Mouse (Mus musculus) forebrain, embryonic 14.5 days (tissue): ENCODE measurements around the gene Nudt22. TPM values are rescaled to one million over a fixed set of nuclear protein-coding genes. Genes with fewer than 3 reads are reported as not detected.

Experiments used
- ATAC-seq: fragments of 200-750 bp; cut with Nextera tagmentation; 2 replicates; pipeline ENCODE4 v1.8.0; 2017; ENCODE audit warnings: mild to moderate bottlenecking, moderate library complexity
- DNase-seq: peaks from one replicate; pipeline ENCODE4 v3.0.0-alpha.2; 2015; ENCODE audit warnings: low spot score
- H3K27ac ChIP-seq: fragments of 300-500 bp; sonication (generic); 2 replicates; pipeline ENCODE4 v1.5.1; 2014; ENCODE audit warnings: low read depth, mild to moderate bottlenecking, control low read depth, low read length, moderate library complexity
- H3K27me3 ChIP-seq: fragments of 300-500 bp; sonication (generic); replicated peaks from 2 replicates; pipeline ENCODE4 v1.6.1; 2014; ENCODE audit warnings: low read length, control low read depth, mixed read lengths; ENCODE audit not compliant: control insufficient read depth, insufficient read depth
- H3K36me3 ChIP-seq: fragments of 300-500 bp; sonication (generic); 2 replicates; pipeline ENCODE4 v1.6.1; 2014; ENCODE audit warnings: low read length, control low read depth; ENCODE audit not compliant: control insufficient read depth, insufficient read depth
- H3K4me1 ChIP-seq: fragments of 300-500 bp; sonication (generic); 2 replicates; pipeline ENCODE4 v1.6.1; 2014; ENCODE audit warnings: antibody characterized with exemption, low read length, control low read depth; ENCODE audit not compliant: control insufficient read depth, insufficient read depth
- H3K4me2 ChIP-seq: fragments of 300-500 bp; sonication (generic); 2 replicates; pipeline ENCODE4 v1.6.1; 2014; ENCODE audit warnings: mild to moderate bottlenecking, control low read depth, low read length
- H3K4me3 ChIP-seq: fragments of 300-500 bp; sonication (generic); 2 replicates; pipeline ENCODE4 v1.5.1; 2014; ENCODE audit warnings: low read depth, low read length, control low read depth
- H3K9ac ChIP-seq: fragments of 300-500 bp; sonication (generic); 2 replicates; pipeline ENCODE4 v1.6.1; 2014; ENCODE audit warnings: mild to moderate bottlenecking, low read length, control low read depth, moderate library complexity
- H3K9me3 ChIP-seq: fragments of 300-500 bp; sonication (generic); replicated peaks from 2 replicates; pipeline ENCODE4 v1.6.1; 2016; ENCODE audit warnings: low read length, control low read depth, mixed read lengths; ENCODE audit not compliant: control insufficient read depth
- WGBS: fragments of 180-500 bp; shearing (Covaris S2); extraction: QIAGEN DNeasy Blood & Tissue Kit; methylation state at CpG from one replicate; pipeline ENCODE4 v1.1.7; 2014; 5-methylcytosine and 5-hydroxymethylcytosine counted together
- polyA plus RNA-seq: library from polyadenylated mRNA; unstranded; fragments of >200 nt; fragmentation: Nextera tagmentation; extraction: Ambion mirVana; gene quantifications from 2 replicates; pipeline ENCODE4 v1.2.1, GENCODE M21; 2014

Gene Nudt22
- polyA plus RNA-seq: 18.8 and 21.2 TPM in 2 replicates

DNA sequence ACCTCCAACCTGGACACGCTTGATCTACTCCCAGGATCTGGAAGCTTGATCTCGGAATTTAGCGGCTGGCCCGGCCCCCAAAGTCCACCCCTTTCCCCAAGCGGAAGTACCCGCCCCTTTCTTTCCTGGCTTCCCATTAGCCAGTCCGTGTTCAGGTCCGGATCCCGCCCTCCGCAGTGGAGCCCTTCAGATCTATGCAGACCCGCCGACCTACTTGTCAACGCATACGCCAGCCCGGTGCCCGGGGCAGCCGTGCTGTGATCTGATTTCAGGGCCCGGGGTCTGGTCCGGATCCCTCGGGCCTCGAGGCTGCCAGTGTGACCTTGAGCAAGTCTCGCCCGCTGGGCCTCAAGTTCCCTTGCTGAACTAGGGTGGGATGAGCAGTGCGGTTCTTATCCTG is at the start of gene Nudt22, which contains the start of gene Trpt1:
TSS of gene Nudt22 (minus strand) at position 112 of the 400 bp plus-strand sequence.
TSS of gene Trpt1 (plus strand) at position 126 of the 400 bp plus-strand sequence.
- H3K36me3 ChIP-seq: peaks cover 16% of the 10 kb centered on the region
- H3K4me1 ChIP-seq: peaks cover 24% of the 10 kb centered on the region
- 1% methylated on average over 24 of the region's 24 CpGs for WGBS
- no peaks in the 10 kb centered on the region for H3K27me3 ChIP-seq
- H3K27ac ChIP-seq: peak within 1 kb of the TSS; percentile 58; the same call in 1 of the 2 replicates
- no peaks in the 10 kb centered on the region for H3K9me3 ChIP-seq
- peak; percentile 76 for ATAC-seq
- H3K4me3 ChIP-seq: peak within 1 kb of the TSS; percentile 57
- peak within 1 kb of the TSS; percentile 75 for H3K9ac ChIP-seq
- H3K4me2 ChIP-seq: peak within 1 kb of the TSS; percentile 86
- peak; percentile 89 for DNase-seq

- H3K36me3 ChIP-seq: no peaks in the 10 kb centered on the region
- no peaks in the 10 kb centered on the region for H3K27me3 ChIP-seq
- no peak overlapping the region for H3K9ac ChIP-seq
- no peak overlapping the region for H3K27ac ChIP-seq
- no peaks in the 10 kb centered on the region for H3K9me3 ChIP-seq
- peaks cover 5% of the 10 kb centered on the region for H3K4me1 ChIP-seq
- 22% methylated on average over 4 of the region's 4 CpGs for WGBS
- no peak overlapping the region for H3K4me2 ChIP-seq
- ATAC-seq (no peak), DNase-seq (no peak)
- no peak overlapping the region for H3K4me3 ChIP-seq
Observed at GRCm38 (mm10) chr19:7044706-7045105, 48.8 kb upstream of the Nudt22 start.

- H3K9me3 ChIP-seq: no peaks in the 10 kb centered on the region
- H3K4me1 ChIP-seq: peaks cover 5% of the 10 kb centered on the region
- H3K4me3 ChIP-seq: no peak overlapping the region
- 72% methylated on average over 4 of the region's 4 CpGs for WGBS
- H3K27ac ChIP-seq: no peak overlapping the region
- H3K27me3 ChIP-seq: no peaks in the 10 kb centered on the region
- no peak for ATAC-seq
- H3K4me2 ChIP-seq: no peak overlapping the region
- no peak for DNase-seq
- no peak overlapping the region for H3K9ac ChIP-seq
- no peaks in the 10 kb centered on the region for H3K36me3 ChIP-seq
Observed at GRCm38 (mm10) chr19:7044279-7044678, 48.4 kb upstream of the Nudt22 start.

DNA sequence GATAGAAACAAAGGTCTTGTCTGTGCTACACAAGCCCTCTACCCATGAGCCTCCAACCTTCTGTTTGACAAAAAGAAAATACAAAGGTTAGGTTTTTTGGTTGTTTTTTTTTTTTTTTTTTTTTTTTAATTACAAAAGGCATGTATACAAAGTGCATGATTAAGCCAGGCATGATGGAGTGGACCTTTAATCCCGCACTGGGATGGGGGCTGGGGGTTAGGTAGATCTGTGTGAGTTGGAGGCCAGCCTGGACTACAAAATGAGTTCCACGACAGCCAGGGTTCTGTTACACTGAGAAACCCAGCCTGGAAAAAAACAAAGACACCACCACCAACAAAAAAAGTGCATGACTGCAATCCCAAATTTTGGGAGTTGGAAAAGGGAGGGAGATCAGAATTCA is 45.3 kb upstream of the Nudt22 start:
- H3K4me2 ChIP-seq: no peak overlapping the region
- peaks cover 17% of the 10 kb centered on the region for H3K4me1 ChIP-seq
- H3K4me3 ChIP-seq: no peak overlapping the region
- no peaks in the 10 kb centered on the region for H3K9me3 ChIP-seq
- no peak for DNase-seq
- H3K27ac ChIP-seq: no peak overlapping the region
- H3K27me3 ChIP-seq: no peaks in the 10 kb centered on the region
- 81% methylated on average over 2 of the region's 2 CpGs for WGBS
- peaks cover 3% of the 10 kb centered on the region; the same call in 1 of the 2 replicates for H3K36me3 ChIP-seq
- peak overlapping the region; percentile 84; the same call in 1 of the 2 replicates for H3K9ac ChIP-seq
- no peak for ATAC-seq

GRCm38 (mm10) chr19:7040637-7041130 is 44.8 kb upstream of the Nudt22 start:
- Histone ChIP-seq H3K27me3 (no peaks in the 10 kb centered on the region), H3K4me1 (peaks cover 17% of the 10 kb centered on the region), H3K4me3 (peak overlapping the region; percentile 46), H3K36me3 (peaks cover 3% of the 10 kb centered on the region; the same call in 1 of the 2 replicates), H3K9ac (peak overlapping the region; percentile 84), H3K9me3 (no peaks in the 10 kb centered on the region), H3K27ac (peak overlapping the region; percentile 97), H3K4me2 (peak overlapping the region; percentile 89)
- WGBS: 23% methylated on average over 13 of the region's 13 CpGs
- DNase-seq (peak; percentile 20), ATAC-seq (no peak)

- ATAC-seq (peak; percentile 99), DNase-seq (peak; percentile 100)
- H3K4me3 ChIP-seq: peak within 1 kb of the TSS; percentile 92
- under 1% methylated on average over 47 of the region's 49 CpGs for WGBS
- peaks cover 9% of the 10 kb centered on the region for H3K36me3 ChIP-seq
- peak within 1 kb of the TSS; percentile 95 for H3K9ac ChIP-seq
- H3K27me3 ChIP-seq: no peaks in the 10 kb centered on the region
- peaks cover 17% of the 10 kb centered on the region for H3K4me1 ChIP-seq
- H3K9me3 ChIP-seq: no peaks in the 10 kb centered on the region
- peak within 1 kb of the TSS; percentile 89 for H3K4me2 ChIP-seq
- H3K27ac ChIP-seq: peak within 1 kb of the TSS; percentile 97
Observed at GRCm38 (mm10) chr19:7039841-7040636, 44.1 kb upstream of the Nudt22 start, which contains the start of gene Stip1. Stip1 (minus strand) TSS chr19:7039967.

DNA sequence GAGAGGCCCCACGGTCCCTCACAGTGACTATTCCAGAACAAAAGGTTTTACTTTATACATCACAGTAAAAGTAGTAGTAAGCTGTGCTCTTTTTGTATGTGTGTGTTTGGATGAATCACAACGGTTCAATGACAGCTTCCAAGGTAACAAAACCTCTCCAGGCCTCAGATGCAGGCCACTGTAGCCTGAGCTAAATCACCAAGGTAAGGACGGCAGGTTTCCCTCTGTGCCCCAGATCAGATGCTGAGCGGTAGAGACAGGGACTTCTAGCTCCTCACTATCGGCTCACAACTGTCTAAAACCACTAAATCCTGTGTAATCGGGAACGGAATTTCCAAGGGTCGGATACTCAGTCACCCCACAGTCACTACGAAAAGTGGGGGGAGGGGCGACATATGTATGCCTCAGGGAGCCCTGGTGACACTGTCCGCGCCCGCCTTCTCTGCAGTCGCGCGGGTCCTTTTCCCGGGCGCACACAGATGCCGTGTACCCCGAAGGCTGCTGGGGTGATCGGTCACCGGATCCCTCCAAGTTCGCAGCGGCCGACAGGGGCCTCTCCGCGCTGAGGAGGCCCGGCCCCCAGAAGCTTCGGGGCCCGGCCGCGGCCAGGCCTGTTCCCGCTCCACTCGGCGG is 43.3 kb upstream of the Nudt22 start:
- peak overlapping the region; percentile 87 for H3K4me2 ChIP-seq
- peak; percentile 51 for DNase-seq
- no peaks in the 10 kb centered on the region for H3K27me3 ChIP-seq
- peaks cover 17% of the 10 kb centered on the region for H3K4me1 ChIP-seq
- H3K9ac ChIP-seq: peak overlapping the region; percentile 95
- peak overlapping the region; percentile 92 for H3K4me3 ChIP-seq
- peak; percentile 24 for ATAC-seq
- H3K36me3 ChIP-seq: peaks cover 17% of the 10 kb centered on the region
- peak overlapping the region; percentile 88 for H3K27ac ChIP-seq
- H3K9me3 ChIP-seq: no peaks in the 10 kb centered on the region
- WGBS: 1% methylated on average over 35 of the region's 35 CpGs

DNA sequence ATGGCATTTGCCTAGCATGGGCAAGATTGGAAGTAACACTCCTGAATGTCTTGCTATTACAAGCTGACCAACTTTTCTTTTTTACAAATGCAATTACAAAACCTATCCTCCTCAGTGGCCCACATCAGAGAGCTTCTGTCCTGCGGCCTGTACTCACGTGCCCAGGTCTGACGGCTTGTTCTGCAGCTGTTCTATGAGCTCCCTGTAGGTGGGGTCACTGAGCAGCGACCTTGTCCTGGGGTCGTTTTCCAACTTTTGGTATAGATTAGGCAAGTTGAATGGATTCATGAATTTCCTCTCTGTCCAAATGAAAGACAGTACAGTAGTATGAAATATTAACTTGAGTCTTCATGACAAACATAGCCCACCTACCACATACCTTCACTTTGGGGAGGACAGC is 38.1 kb upstream of the Nudt22 start:
- no peak for DNase-seq
- H3K27ac ChIP-seq: no peak overlapping the region
- peaks cover 67% of the 10 kb centered on the region for H3K36me3 ChIP-seq
- no peak overlapping the region for H3K9ac ChIP-seq
- 97% methylated on average over 5 of the region's 5 CpGs for WGBS
- no peaks in the 10 kb centered on the region for H3K9me3 ChIP-seq
- peaks cover 11% of the 10 kb centered on the region for H3K4me1 ChIP-seq
- no peak overlapping the region for H3K4me3 ChIP-seq
- no peak for ATAC-seq
- no peak overlapping the region for H3K4me2 ChIP-seq
- H3K27me3 ChIP-seq: no peaks in the 10 kb centered on the region
